Comparison of ENCODE assay signal across 19 mouse cellular contexts in the genomic region with DNA sequence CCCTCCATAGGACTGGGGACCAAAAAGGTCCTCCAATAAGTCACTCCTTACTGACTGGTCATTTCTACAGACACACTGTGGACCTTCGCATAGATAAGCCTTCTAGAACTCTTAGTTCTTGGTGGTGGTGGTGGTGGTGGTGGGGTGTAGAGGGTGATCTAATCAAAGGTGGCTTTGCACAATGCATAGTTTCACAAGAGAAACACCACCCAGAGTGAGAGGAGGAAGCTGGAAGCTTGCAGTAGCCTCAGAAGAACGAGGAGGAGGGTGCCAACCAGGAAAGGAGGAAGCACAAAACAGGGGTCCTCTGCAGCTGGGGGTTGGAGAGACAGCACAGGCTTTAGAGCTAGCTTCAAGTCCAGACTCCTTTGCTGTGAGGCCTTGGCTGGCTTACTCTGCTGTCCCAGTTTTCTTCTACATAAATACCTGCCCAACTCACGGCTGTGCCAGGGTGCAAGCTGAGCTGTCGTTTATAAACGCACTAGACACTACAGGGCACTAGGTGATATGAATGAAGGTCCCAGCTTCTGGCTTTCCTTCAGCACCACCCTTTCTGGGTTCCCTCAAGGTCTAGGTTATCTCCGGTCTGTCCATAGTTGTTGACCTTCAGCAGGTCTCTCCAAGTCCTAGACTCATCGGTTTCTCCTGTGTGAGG. TPM values are rescaled to one million over a fixed set of nuclear protein-coding genes. Genes with fewer than 3 reads are reported as not detected.
DNase-seq lines count a peak whose midpoint lies in the region; ATAC-seq and TF ChIP-seq lines count a peak whose summit lies in the region.
"Had no signal": no experiment of that assay in that cellular context is flagged by ENCODE, and none has a peak within 500 bp of the region (broad histone marks: within the 10 kb centered on the region; RNA-seq: fewer than 3 reads in every experiment).

No protein-coding gene starts in this region.

- H3K4me3 ChIP-seq in gastrocnemius, adult 2 months, result no peak overlapping the region
- no peak overlapping the region for H3K4me3 ChIP-seq in lung, postnatal 0 days (ENCODE audit: low read depth, low read length)
- no peak overlapping the region for H3K4me3 ChIP-seq in kidney, embryonic 16.5 days (ENCODE audit: low read length)
- H3K4me3 ChIP-seq: embryonic facial prominence, embryonic 13.5 days; forebrain, embryonic 15.5 days; heart, embryonic 15.5 days had no signal

- no peaks in the 10 kb centered on the region for H3K36me3 ChIP-seq in lung, postnatal 0 days (ENCODE audit: insufficient read depth, low read length)
- H3K36me3 ChIP-seq in kidney, embryonic 16.5 days (ENCODE audit: insufficient read depth, low read length), result no peaks in the 10 kb centered on the region
- H3K36me3 ChIP-seq: embryonic facial prominence, embryonic 13.5 days; forebrain, embryonic 15.5 days; heart, embryonic 15.5 days had no signal

- ATAC-seq in lung, postnatal 0 days, result no peak
- peak; percentile 55 for ATAC-seq in megakaryocyte, adult 5-6 weeks (ENCODE audit: poor library complexity, severe bottlenecking)
- ATAC-seq in frontal cortex, adult (ENCODE audit: low TSS enrichment), result no peak
- no peak for ATAC-seq in kidney, embryonic 16.5 days (ENCODE audit: low FRiP score, low TSS enrichment)
- ATAC-seq: forebrain, embryonic 15.5 days; hindbrain, embryonic 16.5 days; intestine, postnatal 0 days had no signal

- peaks cover 10% of the 10 kb centered on the region; the same call in 1 of the 2 replicates for H3K4me1 ChIP-seq in lung, postnatal 0 days (ENCODE audit: insufficient read depth, low read depth, low read length)
- peaks cover 17% of the 10 kb centered on the region for H3K4me1 ChIP-seq in kidney, embryonic 16.5 days (ENCODE audit: insufficient read depth, low read length)

- no peaks in the 10 kb centered on the region for H3K9me3 ChIP-seq in lung, postnatal 0 days (ENCODE audit: low read length)
- no peaks in the 10 kb centered on the region for H3K9me3 ChIP-seq in kidney, embryonic 16.5 days (ENCODE audit: low read length)
- H3K9me3 ChIP-seq: embryonic facial prominence, embryonic 13.5 days; forebrain, embryonic 15.5 days; heart, embryonic 15.5 days had no signal

- 67% methylated on average over 7 of the region's 7 CpGs for WGBS in lung, postnatal 0 days
- WGBS in kidney, embryonic 16.5 days, result 81% methylated on average over 7 of the region's 7 CpGs

- no peak overlapping the region for H3K4me2 ChIP-seq in lung, postnatal 0 days (replicated peaks; ENCODE audit: low read depth, low read length)
- H3K4me2 ChIP-seq in kidney, embryonic 16.5 days (replicated peaks; ENCODE audit: low read depth, low read length), result no peak overlapping the region
- H3K4me2 ChIP-seq: embryonic facial prominence, embryonic 13.5 days; forebrain, embryonic 15.5 days; heart, embryonic 15.5 days; midbrain, embryonic 11.5 days had no signal

- no peak for TF ChIP-seq CTCF in gastrocnemius, adult 2 months (IDR thresholded peaks at IDR 0.05)
- no peak for TF ChIP-seq CTCF in lung, postnatal 0 days (IDR thresholded peaks at IDR 0.05)

- intact Hi-C loops in gastrocnemius, adult 2 months (cut with DNase I), result loop anchor here (10.0 kb wide), 1 partner anchor 345 kb away; no protein-coding TSS in a partner anchor

- peak overlapping the region; percentile 74 for H3K27ac ChIP-seq in gastrocnemius, adult 2 months
- H3K27ac ChIP-seq in lung, postnatal 0 days (ENCODE audit: low read length), result no peak overlapping the region
- H3K27ac ChIP-seq in kidney, embryonic 16.5 days (ENCODE audit: low read length), result no peak overlapping the region
- H3K27ac ChIP-seq: embryonic facial prominence, embryonic 13.5 days; forebrain, embryonic 15.5 days; heart, embryonic 15.5 days had no signal

- H3K9ac ChIP-seq in lung, postnatal 0 days (replicated peaks; ENCODE audit: low read depth), result no peak overlapping the region
- no peak overlapping the region for H3K9ac ChIP-seq in kidney, embryonic 16.5 days (replicated peaks; ENCODE audit: low read length)
- H3K9ac ChIP-seq: embryonic facial prominence, embryonic 13.5 days; forebrain, embryonic 15.5 days; heart, embryonic 15.5 days had no signal

- no peak for TF ChIP-seq EP300 in lung, postnatal 0 days (IDR thresholded peaks at IDR 0.05)

- peak; percentile 73 for DNase-seq in gastrocnemius, adult 2 months
- no peak for DNase-seq in gastrocnemius, postnatal 4 days (ENCODE audit: low spot score in 2 of 2)
- DNase-seq in lung, postnatal 0 days (ENCODE audit: low spot score), result peak; percentile 47
- no peak for DNase-seq in lung, postnatal 10 days
- DNase-seq: adrenal gland, adult 2 months; B cell, adult 2 months; cerebellum, adult 9-11 months; kidney, postnatal 10 days; thymus, adult 18-20 months; thymus, postnatal 4 days had no signal

- no peaks in the 10 kb centered on the region for H3K27me3 ChIP-seq in lung, postnatal 0 days (replicated peaks; ENCODE audit: insufficient read depth, low read length)
- no peaks in the 10 kb centered on the region for H3K27me3 ChIP-seq in kidney, embryonic 16.5 days (ENCODE audit: insufficient read depth, low read length)
- H3K27me3 ChIP-seq: embryonic facial prominence, embryonic 13.5 days; heart, embryonic 15.5 days had no signal

RNA-seq across cellular contexts. Expression of a gene that starts 15.7 kb away (rescaled TPM):
- 1 to 10 TPM; 3.6 to 8.7 TPM for total RNA-seq in gastrocnemius, adult 2 months (2021)
- 10 to 100 TPM; 19.0 to 20.0 TPM for total RNA-seq in gastrocnemius, postnatal 4 days (2021)
- polyA plus RNA-seq in lung, postnatal 0 days (2015; fragmentation: Nextera tagmentation; extraction: Ambion mirVana), result 30.8 and 33.8 TPM in 2 replicates
- total RNA-seq in megakaryocyte, adult 5-6 weeks (2015), result 468 and 475 TPM in 2 replicates
- 389 and 431 TPM in 2 replicates for total RNA-seq in megakaryocyte, adult 5-6 weeks (2017)
- 2.7 and 3.5 TPM in 2 replicates for polyA plus RNA-seq in kidney, embryonic 16.5 days (2015; fragmentation: Nextera tagmentation; extraction: Ambion mirVana)

Comparison
In these comparisons a context has a peak if more than half of its experiments do, and no peak if none do; other contexts are left out.
1. DNase-seq: peak in gastrocnemius, adult 2 months (single experiment) and lung, postnatal 0 days (single experiment); none in gastrocnemius, postnatal 4 days (0 of 2) and lung, postnatal 10 days (single experiment).
2. RNA of a gene that starts 15.7 kb away (total RNA-seq): 389 to 475 TPM in megakaryocyte, adult 5-6 weeks; 19.0 to 20.0 TPM in gastrocnemius, postnatal 4 days and 3.6 to 8.7 TPM in gastrocnemius, adult 2 months; every median in the first group is over 10 times any median in the second.